Mouse (Mus musculus) spleen, adult 2 months (tissue): ENCODE data around the gene Lax1.

Experiments used
- CTCF ChIP-seq: fragments of 200-500 bp; IDR thresholded peaks from 2 replicates; pipeline ENCODE4 v1.5.1; 2011; ENCODE audit warnings: mild to moderate bottlenecking, inconsistent platforms; ENCODE audit not compliant: insufficient read depth, insufficient read length, insufficient replicate concordance; ENCODE audit errors: extremely low read depth
- POLR2A ChIP-seq: fragments of 200-500 bp; IDR thresholded peaks from 2 replicates; pipeline ENCODE4 v1.6.1; 2011; ENCODE audit warnings: low read depth, low read length, inconsistent platforms

- TF ChIP-seq POLR2A (no peak), CTCF (no peak)
Measured at GRCm38 (mm10) chr1:133632168-133632567, 57.7 kb downstream of the Lax1 start.
